Mouse (Mus musculus): ENCODE results near the gene E4f1. TPM values are rescaled to one million over a fixed set of nuclear protein-coding genes. Genes with fewer than 3 reads are reported as not detected.
A peak's percentile ranks its signal among the peaks of the same experiment; 100 is the strongest.

E4f1 gene
- polyA plus RNA-seq, 1 experiment from 2014 or later: 28.8 TPM

DNA sequence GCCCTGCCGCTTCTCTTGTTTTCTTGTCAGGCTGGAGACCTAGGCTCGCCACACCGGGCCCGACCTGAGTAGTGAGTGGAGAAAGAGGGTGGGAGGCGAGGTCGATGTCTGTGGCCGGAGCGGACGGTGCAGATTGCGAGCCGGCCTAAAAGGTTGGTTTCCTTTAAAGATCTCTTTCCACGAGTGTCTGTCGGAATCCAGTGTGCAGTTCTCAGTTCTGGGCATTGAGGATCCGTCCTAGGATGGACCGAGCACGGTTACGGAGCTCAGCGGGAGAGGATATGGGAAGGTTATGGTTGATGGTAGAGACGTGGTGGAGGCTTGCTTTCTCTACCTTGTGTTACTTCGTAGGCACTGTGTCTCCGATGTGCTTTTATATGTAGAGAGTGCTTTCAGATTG, 55.1 kb downstream of the E4f1 start:
- H3K9ac ChIP-seq (ENCODE audit: low read length): peak overlapping the region; percentile 84
- no peak for ATAC-seq (replicated peaks; ENCODE audit: extremely low read depth, insufficient read depth, low FRiP score)
- H3K4me2 ChIP-seq (ENCODE audit: low read depth, low read length): peak overlapping the region; percentile 88
- peak overlapping the region; percentile 88 for H3K27ac ChIP-seq (ENCODE audit: low read length)
- no peaks in the 10 kb centered on the region for H3K9me3 ChIP-seq (replicated peaks; ENCODE audit: control insufficient read depth, low read length)
- H3K27me3 ChIP-seq (ENCODE audit: control insufficient read depth, insufficient read depth, low read length): no peaks in the 10 kb centered on the region
- under 1% methylated on average over 20 of the region's 21 CpGs for WGBS
- peaks cover 28% of the 10 kb centered on the region for H3K36me3 ChIP-seq (ENCODE audit: control insufficient read depth, insufficient read depth)
- H3K4me1 ChIP-seq (ENCODE audit: control insufficient read depth, insufficient read depth, low read length): peaks cover 22% of the 10 kb centered on the region
- H3K4me3 ChIP-seq (ENCODE audit: low read length): peak overlapping the region; percentile 77

DNA sequence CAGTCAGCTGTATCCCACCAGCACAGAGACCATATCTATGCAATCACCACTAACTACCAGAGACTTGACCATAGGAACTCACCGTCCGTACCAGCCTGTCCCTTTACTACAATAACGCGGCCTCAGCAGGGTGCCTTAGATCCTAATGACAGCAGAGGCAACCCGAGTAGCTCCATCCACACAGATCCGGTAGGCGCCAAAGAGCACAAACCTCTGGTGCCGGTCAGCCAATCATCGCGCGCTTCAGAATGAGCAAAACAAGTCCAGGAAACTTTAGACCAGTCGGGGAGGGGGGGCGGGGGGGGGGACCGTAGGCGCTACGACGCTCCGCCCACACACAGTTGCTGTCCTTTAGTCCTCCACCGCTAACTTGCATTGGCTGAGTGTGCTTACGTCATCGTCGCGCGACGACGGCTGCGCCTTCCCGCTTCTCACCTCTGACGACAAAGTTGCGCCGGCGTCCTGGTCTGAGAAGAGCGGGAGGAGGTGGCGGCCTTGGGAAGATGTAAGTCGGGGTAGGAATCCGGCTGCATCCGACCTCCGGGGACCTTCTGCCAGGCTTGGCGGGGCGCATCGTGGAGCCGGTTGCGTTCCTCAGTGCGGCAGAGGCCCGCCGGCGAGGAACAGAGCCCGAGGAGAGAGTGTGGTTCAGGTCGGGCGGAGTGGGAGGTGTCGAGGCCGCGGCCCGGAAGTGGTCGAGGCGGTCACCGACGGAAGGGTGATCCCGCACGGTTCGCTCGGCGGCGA, 55.7 kb downstream of the E4f1 start, which contains the start of gene Rnps1:
Gene Rnps1, plus strand, starts transcription at position 336 of the 747 bp plus-strand sequence.
- Histone ChIP-seq H3K4me1 (ENCODE audit: control insufficient read depth, insufficient read depth, low read length) (peaks cover 22% of the 10 kb centered on the region), H3K27me3 (ENCODE audit: control insufficient read depth, insufficient read depth, low read length) (no peaks in the 10 kb centered on the region), H3K4me3 (ENCODE audit: low read length) (peak within 1 kb of the TSS; percentile 77), H3K27ac (ENCODE audit: low read length) (peak within 1 kb of the TSS; percentile 88), H3K9ac (ENCODE audit: low read length) (peak within 1 kb of the TSS; percentile 88), H3K4me2 (ENCODE audit: low read depth, low read length) (peak within 1 kb of the TSS; percentile 88), H3K36me3 (ENCODE audit: control insufficient read depth, insufficient read depth) (peaks cover 30% of the 10 kb centered on the region), H3K9me3 (replicated peaks; ENCODE audit: control insufficient read depth, low read length) (no peaks in the 10 kb centered on the region)
- under 1% methylated on average over 64 of the region's 64 CpGs for WGBS
- ATAC-seq (replicated peaks; ENCODE audit: extremely low read depth, insufficient read depth, low FRiP score): peak; percentile 93

DNA sequence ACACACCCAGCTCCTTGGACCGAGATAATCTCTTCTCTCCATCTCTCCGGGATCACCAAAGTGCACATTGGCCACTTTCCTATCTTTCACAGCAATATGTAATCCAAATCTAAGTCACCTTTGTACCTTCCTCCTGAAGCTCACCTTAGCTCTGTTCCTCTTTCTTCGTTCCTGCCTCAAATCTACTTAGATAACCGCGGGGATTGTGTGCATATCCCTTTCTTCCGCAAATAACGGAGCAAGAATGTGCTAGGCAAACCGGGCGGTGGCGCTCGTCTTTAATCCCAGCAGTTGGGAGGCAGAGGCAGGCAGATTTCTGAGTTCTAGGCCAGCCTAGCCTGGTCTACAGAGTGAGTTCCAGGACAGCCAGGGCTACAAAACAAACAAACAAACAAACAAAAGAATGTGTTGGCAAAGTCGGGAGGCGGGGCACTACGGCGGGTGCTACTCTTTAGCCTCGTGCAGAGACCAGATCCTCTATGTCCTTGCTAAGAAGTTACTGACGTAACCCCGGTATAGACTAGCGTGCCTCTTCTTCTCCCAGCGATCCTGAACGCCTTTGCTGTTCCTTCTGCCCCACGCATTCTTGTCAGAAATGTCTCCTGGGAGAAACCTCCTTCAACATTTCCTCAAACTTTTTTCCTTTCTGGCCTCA, 56.4 kb downstream of the E4f1 start:
- peak overlapping the region; percentile 81 for H3K4me2 ChIP-seq (ENCODE audit: low read depth, low read length)
- peaks cover 30% of the 10 kb centered on the region for H3K36me3 ChIP-seq (ENCODE audit: control insufficient read depth, insufficient read depth)
- no peaks in the 10 kb centered on the region for H3K9me3 ChIP-seq (replicated peaks; ENCODE audit: control insufficient read depth, low read length)
- H3K9ac ChIP-seq (ENCODE audit: low read length): peak overlapping the region; percentile 88
- H3K4me3 ChIP-seq (ENCODE audit: low read length): peak overlapping the region; percentile 77
- H3K4me1 ChIP-seq (ENCODE audit: control insufficient read depth, insufficient read depth, low read length): peaks cover 22% of the 10 kb centered on the region
- no peaks in the 10 kb centered on the region for H3K27me3 ChIP-seq (ENCODE audit: control insufficient read depth, insufficient read depth, low read length)
- H3K27ac ChIP-seq (ENCODE audit: low read length): peak overlapping the region; percentile 88
- ATAC-seq (replicated peaks; ENCODE audit: extremely low read depth, insufficient read depth, low FRiP score): 0 out of 2 replicates have a peak, but pooled peaks have one; percentile 12
- WGBS: 24% methylated on average over 22 of the region's 22 CpGs

DNA sequence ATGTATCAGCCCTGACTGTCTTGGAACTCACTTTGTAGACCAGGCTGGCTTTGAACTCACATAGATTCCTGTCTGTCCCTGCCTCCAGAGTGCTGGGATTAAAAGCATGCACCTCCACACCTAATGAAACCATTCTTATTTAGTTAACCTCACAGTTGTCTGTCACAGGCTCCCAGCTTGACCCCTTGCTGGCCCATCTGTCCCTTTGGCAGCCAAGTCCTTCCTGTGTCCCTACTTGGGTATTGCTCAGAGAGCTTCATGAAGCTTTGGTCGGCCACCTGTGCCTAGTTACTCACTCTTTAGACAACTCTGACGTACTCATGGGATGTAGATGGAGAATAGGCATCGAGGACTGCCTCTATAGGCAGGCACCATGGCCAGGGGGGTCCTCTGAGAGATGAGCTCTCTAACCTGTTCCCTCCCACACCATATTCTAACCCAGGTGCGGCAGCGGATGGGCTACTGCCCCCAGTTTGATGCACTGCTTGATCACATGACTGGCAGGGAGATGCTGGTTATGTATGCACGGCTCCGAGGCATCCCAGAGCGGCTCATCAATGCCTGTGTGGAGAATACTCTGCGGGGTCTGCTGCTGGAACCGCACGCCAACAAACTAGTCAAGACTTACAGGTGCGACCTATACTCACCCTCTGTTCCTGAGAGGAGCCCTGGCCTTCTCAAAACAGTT, 62.9 kb downstream of the E4f1 start:
- Histone ChIP-seq H3K36me3 (ENCODE audit: control insufficient read depth, insufficient read depth) (peaks cover 25% of the 10 kb centered on the region), H3K9me3 (replicated peaks; ENCODE audit: control insufficient read depth, low read length) (no peaks in the 10 kb centered on the region), H3K27ac (ENCODE audit: low read length) (no peak overlapping the region), H3K4me2 (ENCODE audit: low read depth, low read length) (no peak overlapping the region), H3K4me3 (ENCODE audit: low read length) (no peak overlapping the region), H3K4me1 (ENCODE audit: control insufficient read depth, insufficient read depth, low read length) (no peaks in the 10 kb centered on the region), H3K27me3 (ENCODE audit: control insufficient read depth, insufficient read depth, low read length) (no peaks in the 10 kb centered on the region), H3K9ac (ENCODE audit: low read length) (no peak overlapping the region)
- WGBS: 86% methylated on average over 12 of the region's 12 CpGs
- no peak for ATAC-seq (replicated peaks; ENCODE audit: extremely low read depth, insufficient read depth, low FRiP score)

DNA sequence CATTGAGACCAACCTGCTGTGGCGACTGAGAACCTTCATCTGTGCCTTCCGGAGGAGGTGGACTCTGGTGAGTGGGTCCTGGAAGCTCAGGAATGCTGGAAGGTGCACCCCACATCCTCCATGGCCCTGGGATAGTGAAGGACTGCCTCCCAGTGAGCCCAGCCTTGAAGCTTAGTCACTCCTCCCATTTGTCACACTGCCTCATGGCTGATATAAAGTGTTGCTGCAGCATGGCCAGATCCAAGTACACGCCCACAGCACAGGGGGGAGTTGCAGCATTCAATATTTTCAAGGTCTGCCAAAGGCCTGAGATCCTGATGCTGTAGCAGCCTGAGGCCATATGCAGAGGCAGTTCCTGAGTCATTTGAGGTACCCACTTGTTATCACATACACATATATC, 67.7 kb downstream of the E4f1 start:
- no peak overlapping the region for H3K9ac ChIP-seq (ENCODE audit: low read length)
- H3K27me3 ChIP-seq (ENCODE audit: control insufficient read depth, insufficient read depth, low read length): no peaks in the 10 kb centered on the region
- H3K4me3 ChIP-seq (ENCODE audit: low read length): no peak overlapping the region
- 0 out of 2 replicates have a peak, but pooled peaks have one; percentile 18 for ATAC-seq (replicated peaks; ENCODE audit: extremely low read depth, insufficient read depth, low FRiP score)
- no peak overlapping the region for H3K27ac ChIP-seq (ENCODE audit: low read length)
- no peaks in the 10 kb centered on the region for H3K4me1 ChIP-seq (ENCODE audit: control insufficient read depth, insufficient read depth, low read length)
- H3K36me3 ChIP-seq (ENCODE audit: control insufficient read depth, insufficient read depth): peaks cover 9% of the 10 kb centered on the region; the same call in 1 of the 2 replicates
- 71% methylated on average over 3 of the region's 3 CpGs for WGBS
- no peaks in the 10 kb centered on the region for H3K9me3 ChIP-seq (replicated peaks; ENCODE audit: control insufficient read depth, low read length)
- H3K4me2 ChIP-seq (ENCODE audit: low read depth, low read length): no peak overlapping the region

DNA sequence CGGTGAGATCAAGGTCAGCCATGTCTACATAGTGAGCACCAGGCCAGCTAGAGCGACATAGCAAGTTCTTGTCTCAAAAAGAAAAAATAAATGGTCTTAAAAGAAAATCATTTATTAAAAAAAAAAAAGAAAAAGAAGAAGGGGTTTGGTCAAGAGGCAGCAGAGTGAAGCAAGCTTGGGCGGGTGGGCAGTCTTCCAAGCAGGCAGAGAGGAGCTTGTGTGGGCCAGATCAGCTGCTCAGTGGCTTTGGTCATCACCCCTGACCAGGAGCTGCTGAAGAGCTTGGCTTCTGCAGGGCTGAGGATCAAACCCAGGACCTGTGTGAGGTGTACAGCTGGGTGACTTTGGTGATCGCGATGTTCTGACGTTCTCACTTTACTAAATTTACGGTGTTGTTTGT, 75.7 kb downstream of the E4f1 start:
- H3K27ac ChIP-seq (ENCODE audit: low read length): no peak overlapping the region
- no peaks in the 10 kb centered on the region for H3K9me3 ChIP-seq (replicated peaks; ENCODE audit: control insufficient read depth, low read length)
- H3K9ac ChIP-seq (ENCODE audit: low read length): no peak overlapping the region
- H3K4me3 ChIP-seq (ENCODE audit: low read length): no peak overlapping the region
- H3K27me3 ChIP-seq (ENCODE audit: control insufficient read depth, insufficient read depth, low read length): no peaks in the 10 kb centered on the region
- no peaks in the 10 kb centered on the region for H3K4me1 ChIP-seq (ENCODE audit: control insufficient read depth, insufficient read depth, low read length)
- no peak overlapping the region for H3K4me2 ChIP-seq (ENCODE audit: low read depth, low read length)
- H3K36me3 ChIP-seq (ENCODE audit: control insufficient read depth, insufficient read depth): no peaks in the 10 kb centered on the region
- no peak for ATAC-seq (replicated peaks; ENCODE audit: extremely low read depth, insufficient read depth, low FRiP score)
- 86% methylated on average over 7 of the region's 7 CpGs for WGBS

Other genes with a start within 250 kb of the E4f1 start
- 4.2 and 5.7 TPM in 2 replicates for gene Tedc2, start 249.5 kb downstream of the E4f1 start, polyA plus RNA-seq (2015; fragmentation: Nextera tagmentation; extraction: Ambion mirVana)
- gene Ccnf, start 218.8 kb downstream of the E4f1 start, polyA plus RNA-seq (2015; fragmentation: Nextera tagmentation; extraction: Ambion mirVana): 37.0 and 43.2 TPM in 2 replicates
- gene Abca17, start 119.2 kb downstream of the E4f1 start, polyA plus RNA-seq (2015; fragmentation: Nextera tagmentation; extraction: Ambion mirVana): not detected in 2 replicates
- 6.8 and 9.8 TPM in 2 replicates for gene Abca3, start 118.4 kb downstream of the E4f1 start, polyA plus RNA-seq (2015; fragmentation: Nextera tagmentation; extraction: Ambion mirVana)
- 211 and 215 TPM in 2 replicates for gene Rnps1, start 55.7 kb downstream of the E4f1 start, polyA plus RNA-seq (2015; fragmentation: Nextera tagmentation; extraction: Ambion mirVana)
- gene Eci1, start 43.7 kb downstream of the E4f1 start, polyA plus RNA-seq (2015; fragmentation: Nextera tagmentation; extraction: Ambion mirVana): 333 and 371 TPM in 2 replicates
- 1.5 and 2.1 TPM in 2 replicates for gene Dnase1l2, start 27.2 kb downstream of the E4f1 start, polyA plus RNA-seq (2015; fragmentation: Nextera tagmentation; extraction: Ambion mirVana)
- 71.1 and 76.0 TPM in 2 replicates for gene Pgp, start 79 bp upstream of the E4f1 start, polyA plus RNA-seq (2015; fragmentation: Nextera tagmentation; extraction: Ambion mirVana)
- gene Bricd5, start 3.6 kb upstream of the E4f1 start, polyA plus RNA-seq (2015; fragmentation: Nextera tagmentation; extraction: Ambion mirVana): 0.21 and 0.25 TPM in 2 replicates
- 18.7 and 19.5 TPM in 2 replicates for gene Mlst8, start 8.8 kb upstream of the E4f1 start, polyA plus RNA-seq (2015; fragmentation: Nextera tagmentation; extraction: Ambion mirVana)
- 0.24 and 0.52 TPM in 2 replicates for gene Caskin1, start 18.3 kb upstream of the E4f1 start, polyA plus RNA-seq (2015; fragmentation: Nextera tagmentation; extraction: Ambion mirVana)
- gene Traf7, start 57.6 kb upstream of the E4f1 start, polyA plus RNA-seq (2015; fragmentation: Nextera tagmentation; extraction: Ambion mirVana): 77.6 and 80.7 TPM in 2 replicates
- 0.87 and 0.92 TPM in 2 replicates for gene Rab26, start 63.9 kb upstream of the E4f1 start, polyA plus RNA-seq (2015; fragmentation: Nextera tagmentation; extraction: Ambion mirVana)
- gene Pkd1, start 79.5 kb upstream of the E4f1 start, polyA plus RNA-seq (2015; fragmentation: Nextera tagmentation; extraction: Ambion mirVana): 17.6 and 18.4 TPM in 2 replicates
- gene Tsc2, start 162.3 kb upstream of the E4f1 start, polyA plus RNA-seq (2015; fragmentation: Nextera tagmentation; extraction: Ambion mirVana): 48.1 and 53.3 TPM in 2 replicates
- gene Nthl1, start 162.4 kb upstream of the E4f1 start, polyA plus RNA-seq (2015; fragmentation: Nextera tagmentation; extraction: Ambion mirVana): 11.2 and 12.7 TPM in 2 replicates
- 50.8 and 63.9 TPM in 2 replicates for gene Slc9a3r2, start 180.0 kb upstream of the E4f1 start, polyA plus RNA-seq (2015; fragmentation: Nextera tagmentation; extraction: Ambion mirVana)
- gene Npw, start 188.1 kb upstream of the E4f1 start, polyA plus RNA-seq (2015; fragmentation: Nextera tagmentation; extraction: Ambion mirVana): 0.62 TPM in 1 of 2 replicates, not detected in the other
- gene Zfp598, start 199.4 kb upstream of the E4f1 start, polyA plus RNA-seq (2015; fragmentation: Nextera tagmentation; extraction: Ambion mirVana): 11.9 and 17.0 TPM in 2 replicates
- gene Syngr3, start 219.6 kb upstream of the E4f1 start, polyA plus RNA-seq (2015; fragmentation: Nextera tagmentation; extraction: Ambion mirVana): 0.60 and 0.67 TPM in 2 replicates
- 27.6 and 29.7 TPM in 2 replicates for gene Gfer, start 225.8 kb upstream of the E4f1 start, polyA plus RNA-seq (2015; fragmentation: Nextera tagmentation; extraction: Ambion mirVana)
- gene Noxo1, start 225.9 kb upstream of the E4f1 start, polyA plus RNA-seq (2015; fragmentation: Nextera tagmentation; extraction: Ambion mirVana): 0.97 and 1.2 TPM in 2 replicates
- gene Tbl3, start 237.3 kb upstream of the E4f1 start, polyA plus RNA-seq (2015; fragmentation: Nextera tagmentation; extraction: Ambion mirVana): 44.3 and 47.5 TPM in 2 replicates
- not detected in 2 replicates for gene Rnf151, start 247.8 kb upstream of the E4f1 start, polyA plus RNA-seq (2015; fragmentation: Nextera tagmentation; extraction: Ambion mirVana)
- gene Rps2, start 247.8 kb upstream of the E4f1 start, polyA plus RNA-seq (2015; fragmentation: Nextera tagmentation; extraction: Ambion mirVana): 843 and 891 TPM in 2 replicates